Mouse (Mus musculus) right cerebral cortex, adult 2 months (tissue): ENCODE results near the gene Met.
A peak's percentile ranks its signal among the peaks of the same experiment; 100 is the strongest.

ENCODE experiments used
- DNase-seq, 2 experiments: peaks; one replicate each; pipeline ENCODE4 v3.0.0; 2021 to 2022; ENCODE audit warnings: low spot score in 2 of 2

Gene Met

GRCm38 (mm10) chr6:17463434-17464280 is at the start of gene Met:
TSS of gene Met (plus strand) at chr6:17463800.
- DNase-seq, result no peak

- DNase-seq, result peak; percentile 4 to 15
Measured at GRCm38 (mm10) chr6:17418226-17418625, 45.4 kb upstream of the Met start.

DNA sequence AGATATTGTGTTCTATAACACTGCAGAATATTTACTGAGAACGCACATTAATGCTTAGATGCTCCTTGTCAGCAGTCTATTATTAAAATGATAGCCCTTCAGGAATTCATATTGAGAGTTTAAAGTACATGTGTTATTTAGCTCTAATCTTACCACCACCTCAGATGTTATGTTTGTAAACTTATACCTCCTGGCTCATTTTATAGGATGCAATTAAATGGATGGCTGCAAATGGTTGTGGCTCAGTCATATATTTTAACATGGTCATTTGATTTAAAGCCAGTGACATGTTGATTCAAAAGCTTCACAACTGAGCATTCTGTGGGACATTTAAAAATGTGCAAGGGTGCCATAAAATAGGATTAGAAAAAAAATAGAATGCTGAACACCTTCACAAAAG is 41.2 kb upstream of the Met start:
- no peak for DNase-seq

GRCm38 (mm10) chr6:17429041-17429440 is 34.6 kb upstream of the Met start:
- no peak for DNase-seq

- DNase-seq, result no peak
Measured at GRCm38 (mm10) chr6:17429611-17430010, 34.0 kb upstream of the Met start.

GRCm38 (mm10) chr6:17443311-17443710 is 20.3 kb upstream of the Met start:
- DNase-seq, result no peak

DNA sequence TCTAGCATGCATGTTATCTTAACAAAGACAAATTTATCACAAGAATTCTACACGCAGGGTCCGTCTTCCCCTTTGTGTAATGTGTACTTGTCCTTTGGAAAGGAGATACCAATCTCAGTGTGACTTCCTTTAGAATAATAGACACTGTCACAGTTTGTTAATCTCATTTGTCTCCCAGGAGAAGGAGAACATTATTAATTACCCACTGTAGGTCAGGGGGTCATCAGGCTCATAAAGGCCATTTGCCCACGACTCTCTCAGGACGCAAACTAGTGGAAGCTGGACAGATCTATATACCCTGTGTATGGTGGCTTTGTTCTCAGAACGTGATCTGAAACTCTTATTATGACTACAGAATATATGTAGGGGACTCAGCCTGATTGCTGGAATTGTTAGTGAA is 12.3 kb upstream of the Met start:
- DNase-seq, result no peak

GRCm38 (mm10) chr6:17455116-17455515 is 8.5 kb upstream of the Met start:
- DNase-seq, result no peak

- DNase-seq, result no peak
Measured at GRCm38 (mm10) chr6:17459561-17459960, 4.0 kb upstream of the Met start.

DNA sequence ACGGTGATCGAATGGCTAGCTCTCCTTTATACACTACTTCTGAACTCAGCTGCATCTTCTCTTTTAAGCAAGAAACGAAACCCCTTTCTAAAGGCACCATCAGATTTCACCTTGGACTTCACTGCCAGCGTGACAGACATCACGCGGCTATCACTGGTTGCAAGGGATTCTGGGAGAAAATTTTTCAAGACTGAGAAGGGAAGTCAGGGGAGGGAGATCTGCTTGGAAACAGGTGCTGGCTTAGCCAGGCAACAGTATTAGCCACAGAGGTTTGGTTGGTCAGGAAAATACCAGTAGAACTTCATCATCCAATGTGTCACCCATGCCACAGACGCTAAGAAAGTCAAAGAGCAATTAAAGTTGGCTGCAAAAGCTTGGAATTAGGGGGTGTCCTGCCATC is 2.2 kb upstream of the Met start:
- DNase-seq, result no peak

GRCm38 (mm10) chr6:17464281-17465025 is 853 bp downstream of the Met start:
- DNase-seq, result no peak

GRCm38 (mm10) chr6:17466526-17466925 is 2.9 kb downstream of the Met start:
- DNase-seq, result no peak

DNA sequence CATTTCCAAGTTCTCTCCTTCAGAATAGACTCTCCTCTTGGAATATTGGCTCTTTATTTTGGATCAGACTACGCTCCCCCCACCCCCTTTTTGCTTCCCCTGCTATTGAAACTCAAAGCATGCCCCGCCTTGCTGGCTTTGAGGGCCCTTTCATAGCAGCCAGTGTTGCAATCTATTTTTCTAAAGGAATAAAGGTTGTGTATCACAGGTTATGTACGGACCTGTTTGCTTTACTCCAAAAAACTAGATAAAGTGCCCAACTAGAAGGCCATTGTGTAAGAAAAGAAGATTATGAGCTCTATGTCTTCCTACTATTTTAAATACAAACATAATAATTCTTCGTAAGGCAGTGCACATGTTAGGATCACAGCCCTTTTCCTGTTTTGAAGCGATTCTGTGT is 5.4 kb downstream of the Met start:
- DNase-seq, result no peak

GRCm38 (mm10) chr6:17473128-17473527 is 9.5 kb downstream of the Met start:
- DNase-seq, result no peak

DNA sequence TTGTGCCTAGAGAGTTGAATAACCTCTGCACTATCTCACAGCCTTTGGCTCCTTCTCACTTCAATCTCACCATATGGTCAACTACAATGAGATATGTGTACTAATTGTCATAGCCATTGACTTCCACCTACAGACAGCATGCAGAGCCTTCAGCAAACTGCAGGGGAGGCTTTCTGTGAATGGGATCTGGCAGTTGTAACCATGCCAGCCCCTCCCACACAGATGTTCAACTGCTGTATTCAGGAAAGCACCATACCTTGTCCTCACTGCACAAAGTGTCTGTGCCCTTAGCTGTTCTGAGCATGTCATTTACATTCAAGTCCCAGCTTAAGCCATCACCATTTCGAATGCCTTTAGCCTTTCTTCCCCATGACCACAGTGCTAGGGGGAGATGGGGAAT is 14.2 kb downstream of the Met start:
- DNase-seq, result no peak

GRCm38 (mm10) chr6:17478252-17478651 is 14.7 kb downstream of the Met start:
- DNase-seq, result no peak

DNA sequence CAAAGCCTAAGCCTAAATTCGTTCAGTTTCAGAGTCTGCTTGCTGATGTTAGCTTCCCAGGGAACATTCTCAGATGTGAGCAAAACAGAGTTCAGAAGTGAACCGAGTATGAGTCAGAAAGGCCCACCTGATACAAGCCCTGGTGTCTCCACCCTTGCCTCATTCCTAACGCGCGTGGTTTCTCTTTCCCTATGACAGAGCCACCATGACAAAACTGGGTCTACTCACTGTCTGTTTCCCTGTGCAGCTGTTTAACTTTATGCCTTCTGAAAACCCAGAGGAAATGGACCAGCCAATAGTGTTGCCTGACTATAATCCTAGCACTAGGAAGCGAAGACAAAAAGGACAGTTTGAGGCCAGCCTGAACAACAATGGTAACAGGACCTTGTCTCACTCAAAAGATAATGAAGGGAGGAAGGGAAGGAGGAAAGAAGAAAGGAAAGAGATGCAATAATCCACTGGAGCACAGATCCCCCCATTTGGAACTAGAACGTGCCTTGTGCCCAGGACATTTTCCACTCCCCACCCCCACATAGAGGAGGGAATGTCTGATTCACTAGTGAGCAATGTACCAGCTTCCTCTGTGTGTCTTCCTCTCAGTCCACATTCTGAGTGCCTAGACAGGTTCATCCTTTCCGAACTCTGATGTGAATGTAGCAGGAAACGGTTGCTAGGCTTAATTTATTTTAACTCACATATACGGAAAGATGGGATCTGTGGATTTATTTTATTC is 15.4 kb downstream of the Met start:
- no peak for DNase-seq

DNA sequence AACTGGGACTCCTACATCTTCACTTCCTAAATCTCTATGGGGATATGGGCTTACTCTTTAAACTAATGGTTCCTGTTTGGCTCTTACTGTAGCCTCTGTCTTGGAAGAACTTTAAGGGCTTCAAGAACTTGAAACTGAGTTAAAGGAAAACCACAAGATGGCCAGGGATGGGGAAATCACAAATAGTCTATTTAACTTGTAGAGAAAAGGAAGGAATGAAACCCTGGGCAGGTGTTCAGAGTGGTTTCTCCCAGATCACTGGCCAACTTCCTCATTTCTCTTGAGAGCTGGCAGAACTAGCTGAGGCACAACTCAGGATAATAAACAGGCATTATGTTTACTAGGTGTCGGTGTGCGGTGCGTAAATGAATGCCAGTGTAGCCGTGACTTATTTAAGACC is 17.5 kb downstream of the Met start:
- DNase-seq, result no peak

- DNase-seq, result no peak
Measured at GRCm38 (mm10) chr6:17485244-17485643, 21.6 kb downstream of the Met start.

GRCm38 (mm10) chr6:17485782-17486181 is 22.2 kb downstream of the Met start:
- DNase-seq, result no peak

DNA sequence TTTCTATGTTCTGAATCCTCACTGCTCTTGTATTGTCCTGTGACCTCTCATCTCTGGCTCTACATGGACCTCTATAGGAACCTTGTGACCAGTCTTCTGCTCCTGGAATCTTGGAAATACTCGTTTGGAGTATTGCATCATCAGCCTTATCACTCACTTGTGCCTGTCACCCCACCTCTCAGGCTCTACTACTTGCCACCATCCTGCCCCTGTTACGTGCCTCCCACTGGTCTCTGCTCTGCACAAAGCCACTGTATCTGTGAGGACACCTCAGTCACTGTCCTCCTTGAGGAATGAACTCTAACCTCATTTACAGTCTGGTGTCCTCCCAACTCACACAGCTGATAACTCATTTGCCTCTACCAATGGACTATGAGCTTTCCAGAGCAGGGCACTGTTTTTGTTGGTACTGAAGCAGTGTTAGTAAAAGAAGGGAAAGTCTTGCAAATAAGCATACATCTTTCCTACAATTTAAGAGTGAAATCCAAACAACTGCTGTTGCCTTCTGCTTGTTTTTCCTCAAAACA is 24.8 kb downstream of the Met start:
- no peak for DNase-seq

DNA sequence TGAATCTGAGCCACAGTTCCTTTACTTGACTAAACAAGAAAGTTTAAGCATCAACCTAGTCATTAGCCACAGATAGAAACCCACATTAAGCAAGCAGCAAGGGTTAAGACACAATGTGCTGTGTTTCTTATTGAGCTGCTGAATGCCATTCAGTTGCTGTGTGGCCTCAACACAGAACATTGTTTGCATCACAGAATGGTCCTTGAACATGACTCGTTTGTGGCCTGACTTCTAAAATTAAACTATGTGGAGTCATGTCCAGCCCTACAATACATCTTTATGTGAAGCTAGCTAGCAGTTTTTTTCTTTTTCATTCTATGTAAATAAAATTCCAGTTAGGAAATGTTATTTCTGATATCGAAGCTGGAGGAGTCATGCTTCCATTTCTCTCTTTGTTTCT is 27.2 kb downstream of the Met start:
- DNase-seq, result no peak
